Mouse (Mus musculus) kidney, embryonic 15.5 days (tissue): ENCODE measurements at regions not wholly inside any gene's neighbourhood (a gene's known extent, or its start where the extent isn't known, plus 50 kb on each side); places are given as distances from the start of the nearest gene placed in this dataset.
A peak's percentile ranks its signal among the peaks of the same experiment; 100 is the strongest.

Experiments used
- ATAC-seq: fragments of 200-750 bp; cut with Nextera tagmentation; replicated peaks from 2 replicates; pipeline ENCODE4 v1.8.0; 2017; ENCODE audit warnings: moderate TSS enrichment; ENCODE audit not compliant: low FRiP score
- H3K27ac ChIP-seq: fragments of 300-500 bp; sonication (generic); 2 replicates; pipeline ENCODE4 v1.5.1; 2015; ENCODE audit warnings: mild to moderate bottlenecking, inconsistent platforms
- H3K27me3 ChIP-seq: fragments of 300-500 bp; sonication (generic); 2 replicates; pipeline ENCODE4 v1.6.1; 2015; ENCODE audit warnings: inconsistent platforms
- H3K36me3 ChIP-seq: fragments of 300-500 bp; sonication (generic); 2 replicates; pipeline ENCODE4 v1.6.1; 2015; ENCODE audit warnings: inconsistent platforms
- H3K4me1 ChIP-seq: fragments of 300-500 bp; sonication (generic); 2 replicates; pipeline ENCODE4 v1.6.1; 2015; ENCODE audit warnings: inconsistent platforms
- H3K4me2 ChIP-seq: fragments of 300-500 bp; sonication (generic); 2 replicates; pipeline ENCODE4 v1.6.1; 2015; ENCODE audit warnings: moderate library complexity, mild to moderate bottlenecking, inconsistent platforms
- H3K4me3 ChIP-seq: fragments of 300-500 bp; sonication (generic); replicated peaks from 2 replicates; pipeline ENCODE4 v1.5.1; 2015; ENCODE audit warnings: mild to moderate bottlenecking, inconsistent platforms
- H3K9ac ChIP-seq: fragments of 300-500 bp; sonication (generic); 2 replicates; pipeline ENCODE4 v1.6.1; 2015; ENCODE audit warnings: mild to moderate bottlenecking, inconsistent platforms
- H3K9me3 ChIP-seq: fragments of 300-500 bp; sonication (generic); replicated peaks from 2 replicates; pipeline ENCODE4 v1.6.1; 2016; ENCODE audit warnings: inconsistent platforms
- WGBS: fragments of 180-500 bp; shearing (Covaris S2); methylation state at CpG from one replicate; pipeline ENCODE4 v1.1.7; 2015; ENCODE audit warnings: mixed read lengths; 5-methylcytosine and 5-hydroxymethylcytosine counted together

- 63% methylated on average over 3 of the region's 3 CpGs for WGBS
- no peak for ATAC-seq
- no peaks in the 10 kb centered on the region for H3K9me3 ChIP-seq
- H3K27ac ChIP-seq, result no peak overlapping the region
- H3K36me3 ChIP-seq, result no peaks in the 10 kb centered on the region
- no peak overlapping the region for H3K4me3 ChIP-seq
- H3K27me3 ChIP-seq, result no peaks in the 10 kb centered on the region
- no peak overlapping the region for H3K4me2 ChIP-seq
- H3K9ac ChIP-seq, result no peak overlapping the region
- peaks cover 22% of the 10 kb centered on the region for H3K4me1 ChIP-seq
Observed at GRCm38 (mm10) chr2:74993802-74994201, 168.2 kb downstream of the Mtx2 start.

- no peak overlapping the region for H3K9ac ChIP-seq
- peaks cover 30% of the 10 kb centered on the region for H3K4me1 ChIP-seq
- no peak for ATAC-seq
- no peak overlapping the region for H3K4me3 ChIP-seq
- no peak overlapping the region for H3K27ac ChIP-seq
- H3K9me3 ChIP-seq, result no peaks in the 10 kb centered on the region
- H3K27me3 ChIP-seq, result no peaks in the 10 kb centered on the region
- no peaks in the 10 kb centered on the region for H3K36me3 ChIP-seq
- WGBS, result 14% methylated on average over 2 of the region's 2 CpGs
- no peak overlapping the region for H3K4me2 ChIP-seq
Observed at GRCm38 (mm10) chr2:74994998-74995397, 169.4 kb downstream of the Mtx2 start.

- Histone ChIP-seq H3K27ac (no peak overlapping the region), H3K4me3 (no peak overlapping the region), H3K9ac (no peak overlapping the region), H3K9me3 (no peaks in the 10 kb centered on the region), H3K36me3 (no peaks in the 10 kb centered on the region), H3K4me1 (peaks cover 50% of the 10 kb centered on the region), H3K4me2 (no peak overlapping the region), H3K27me3 (0 out of 2 replicates have a peak, but pooled peaks cover 7% of the 10 kb centered on the region)
- WGBS, result 40% methylated on average over 1 of the region's 1 CpGs
- no peak for ATAC-seq
Observed at GRCm38 (mm10) chr2:74997736-74998135, 172.1 kb downstream of the Mtx2 start.

GRCm38 (mm10) chr2:75000368-75000796 lies 174.8 kb downstream of the Mtx2 start:
- H3K36me3 ChIP-seq, result no peaks in the 10 kb centered on the region
- no peak overlapping the region for H3K9ac ChIP-seq
- H3K27ac ChIP-seq, result peak overlapping the region; percentile 82
- no peaks in the 10 kb centered on the region for H3K9me3 ChIP-seq
- 0 out of 2 replicates have a peak, but pooled peaks cover 7% of the 10 kb centered on the region for H3K27me3 ChIP-seq
- H3K4me1 ChIP-seq, result peaks cover 37% of the 10 kb centered on the region
- peak overlapping the region; percentile 48 for H3K4me2 ChIP-seq
- H3K4me3 ChIP-seq, result no peak overlapping the region
- ATAC-seq, result peak; percentile 86
- 19% methylated on average over 10 of the region's 10 CpGs for WGBS

- H3K4me1 ChIP-seq, result peaks cover 33% of the 10 kb centered on the region
- no peak overlapping the region for H3K4me3 ChIP-seq
- H3K4me2 ChIP-seq, result no peak overlapping the region
- H3K27me3 ChIP-seq, result 0 out of 2 replicates have a peak, but pooled peaks cover 7% of the 10 kb centered on the region
- no peaks in the 10 kb centered on the region for H3K9me3 ChIP-seq
- WGBS, result 75% methylated on average over 12 of the region's 12 CpGs
- no peak overlapping the region for H3K9ac ChIP-seq
- no peaks in the 10 kb centered on the region for H3K36me3 ChIP-seq
- no peak overlapping the region for H3K27ac ChIP-seq
- ATAC-seq, result no peak
Observed at GRCm38 (mm10) chr2:75002562-75002961, 177.0 kb downstream of the Mtx2 start.

- ATAC-seq, result no peak
- H3K27ac ChIP-seq, result no peak overlapping the region
- peaks cover 11% of the 10 kb centered on the region; the same call in 1 of the 2 replicates for H3K4me1 ChIP-seq
- H3K4me3 ChIP-seq, result no peak overlapping the region
- no peaks in the 10 kb centered on the region for H3K36me3 ChIP-seq
- 89% methylated on average over 1 of the region's 1 CpGs for WGBS
- H3K27me3 ChIP-seq, result no peaks in the 10 kb centered on the region
- no peak overlapping the region for H3K4me2 ChIP-seq
- no peak overlapping the region for H3K9ac ChIP-seq
- no peaks in the 10 kb centered on the region for H3K9me3 ChIP-seq
Observed at GRCm38 (mm10) chr2:75008116-75008515, 182.5 kb downstream of the Mtx2 start.

- Histone ChIP-seq H3K27ac (no peak overlapping the region), H3K9ac (no peak overlapping the region), H3K4me2 (no peak overlapping the region), H3K27me3 (0 out of 2 replicates have a peak, but pooled peaks cover 2% of the 10 kb centered on the region), H3K9me3 (no peaks in the 10 kb centered on the region), H3K4me3 (no peak overlapping the region), H3K4me1 (peaks cover 11% of the 10 kb centered on the region; the same call in 1 of the 2 replicates), H3K36me3 (no peaks in the 10 kb centered on the region)
- no peak for ATAC-seq
- WGBS, result 29% methylated on average over 7 of the region's 7 CpGs
Observed at GRCm38 (mm10) chr2:75010647-75011046, 185.0 kb downstream of the Mtx2 start.

- peak overlapping the region; percentile 14; the same call in 1 of the 2 replicates for H3K27ac ChIP-seq
- 37% methylated on average over 8 of the region's 8 CpGs for WGBS
- H3K4me2 ChIP-seq, result 0 out of 2 replicates have a peak overlapping the region, but pooled peaks have one; percentile 23
- H3K4me3 ChIP-seq, result no peak overlapping the region
- ATAC-seq, result no peak
- H3K4me1 ChIP-seq, result peaks cover 11% of the 10 kb centered on the region; the same call in 1 of the 2 replicates
- H3K27me3 ChIP-seq, result 0 out of 2 replicates have a peak, but pooled peaks cover 2% of the 10 kb centered on the region
- H3K9ac ChIP-seq, result no peak overlapping the region
- H3K9me3 ChIP-seq, result no peaks in the 10 kb centered on the region
- no peaks in the 10 kb centered on the region for H3K36me3 ChIP-seq
Observed at GRCm38 (mm10) chr2:75012046-75012445, 186.4 kb downstream of the Mtx2 start.

GRCm38 (mm10) chr2:75014994-75015728 lies 189.6 kb downstream of the Mtx2 start:
- H3K4me2 ChIP-seq, result no peak overlapping the region
- H3K4me3 ChIP-seq, result no peak overlapping the region
- no peaks in the 10 kb centered on the region for H3K9me3 ChIP-seq
- no peak overlapping the region for H3K27ac ChIP-seq
- H3K27me3 ChIP-seq, result 0 out of 2 replicates have a peak, but pooled peaks cover 2% of the 10 kb centered on the region
- WGBS, result 52% methylated on average over 16 of the region's 16 CpGs
- peaks cover 11% of the 10 kb centered on the region; the same call in 1 of the 2 replicates for H3K4me1 ChIP-seq
- ATAC-seq, result no peak
- no peaks in the 10 kb centered on the region for H3K36me3 ChIP-seq
- no peak overlapping the region for H3K9ac ChIP-seq

GRCm38 (mm10) chr2:75019459-75019858 lies 193.9 kb downstream of the Mtx2 start:
- 0 out of 2 replicates have a peak, but pooled peaks cover 4% of the 10 kb centered on the region for H3K4me1 ChIP-seq
- H3K4me3 ChIP-seq, result no peak overlapping the region
- no peaks in the 10 kb centered on the region for H3K9me3 ChIP-seq
- 0 out of 2 replicates have a peak, but pooled peaks cover 2% of the 10 kb centered on the region for H3K27me3 ChIP-seq
- H3K27ac ChIP-seq, result no peak overlapping the region
- no peak overlapping the region for H3K4me2 ChIP-seq
- H3K36me3 ChIP-seq, result no peaks in the 10 kb centered on the region
- ATAC-seq, result no peak
- no peak overlapping the region for H3K9ac ChIP-seq
- 82% methylated on average over 7 of the region's 7 CpGs for WGBS

- H3K9ac ChIP-seq, result no peak overlapping the region
- H3K4me1 ChIP-seq, result 0 out of 2 replicates have a peak, but pooled peaks cover 4% of the 10 kb centered on the region
- WGBS, result 23% methylated on average over 7 of the region's 7 CpGs
- no peaks in the 10 kb centered on the region for H3K9me3 ChIP-seq
- ATAC-seq, result no peak
- no peak overlapping the region for H3K4me3 ChIP-seq
- no peaks in the 10 kb centered on the region for H3K36me3 ChIP-seq
- 0 out of 2 replicates have a peak overlapping the region, but pooled peaks have one; percentile 18 for H3K27ac ChIP-seq
- no peaks in the 10 kb centered on the region for H3K27me3 ChIP-seq
- no peak overlapping the region for H3K4me2 ChIP-seq
Observed at GRCm38 (mm10) chr2:75021639-75022038, 196.0 kb downstream of the Mtx2 start.

GRCm38 (mm10) chr2:75028151-75028550 lies 202.5 kb downstream of the Mtx2 start:
- Histone ChIP-seq H3K36me3 (no peaks in the 10 kb centered on the region), H3K4me1 (peaks cover 14% of the 10 kb centered on the region), H3K9ac (no peak overlapping the region), H3K27ac (no peak overlapping the region), H3K4me3 (no peak overlapping the region), H3K4me2 (no peak overlapping the region), H3K9me3 (no peaks in the 10 kb centered on the region), H3K27me3 (peaks cover 4% of the 10 kb centered on the region; the same call in 1 of the 2 replicates)
- no peak for ATAC-seq
- 84% methylated on average over 10 of the region's 10 CpGs for WGBS
